Mouse (Mus musculus) embryonic facial prominence, embryonic 14.5 days (tissue): ENCODE measurements around the gene Samd4. TPM values are rescaled to one million over a fixed set of nuclear protein-coding genes. Genes with fewer than 3 reads are reported as not detected.

ENCODE experiments used
- ATAC-seq: fragments of 200-750 bp; cut with Nextera tagmentation; 2 replicates; pipeline ENCODE4 v1.8.0; 2017; ENCODE audit warnings: low read depth, moderate number of reproducible peaks, moderate TSS enrichment
- DNase-seq: peaks from one replicate; pipeline ENCODE4 v3.0.0-alpha.2; 2015; ENCODE audit warnings: low spot score
- H3K27ac ChIP-seq: fragments of 300-500 bp; sonication (generic); replicated peaks from 2 replicates; pipeline ENCODE4 v1.5.1; 2014; ENCODE audit warnings: low read depth, mild to moderate bottlenecking, low read length, moderate library complexity
- H3K27me3 ChIP-seq: fragments of 300-500 bp; sonication (generic); replicated peaks from 2 replicates; pipeline ENCODE4 v1.6.1; 2014; ENCODE audit warnings: low read length; ENCODE audit not compliant: control insufficient read depth, insufficient read depth
- H3K36me3 ChIP-seq: fragments of 300-500 bp; sonication (generic); 2 replicates; pipeline ENCODE4 v1.6.1; 2014; ENCODE audit warnings: low read length, mixed read lengths; ENCODE audit not compliant: control insufficient read depth, insufficient read depth
- H3K4me1 ChIP-seq: fragments of 300-500 bp; sonication (generic); 2 replicates; pipeline ENCODE4 v1.6.1; 2014; ENCODE audit warnings: antibody characterized with exemption, low read length; ENCODE audit not compliant: control insufficient read depth, insufficient read depth
- H3K4me2 ChIP-seq: fragments of 300-500 bp; sonication (generic); 2 replicates; pipeline ENCODE4 v1.6.1; 2014; ENCODE audit warnings: low read depth, mild to moderate bottlenecking, low read length, moderate library complexity, mixed read lengths
- H3K4me3 ChIP-seq: fragments of 300-500 bp; sonication (generic); 2 replicates; pipeline ENCODE4 v1.5.1; 2014; ENCODE audit warnings: low read depth, mild to moderate bottlenecking, low read length
- H3K9ac ChIP-seq: fragments of 300-500 bp; sonication (generic); 2 replicates; pipeline ENCODE4 v1.6.1; 2014; ENCODE audit warnings: low read depth, mild to moderate bottlenecking, low read length, moderate library complexity, mixed read lengths
- H3K9me3 ChIP-seq: fragments of 300-500 bp; sonication (generic); 2 replicates; pipeline ENCODE4 v1.6.1; 2016; ENCODE audit warnings: low read length; ENCODE audit not compliant: control insufficient read depth
- WGBS: fragments of 180-500 bp; shearing (Covaris S2); extraction: QIAGEN DNeasy Blood & Tissue Kit; methylation state at CpG from one replicate; pipeline ENCODE4 v1.1.7; 2014; 5-methylcytosine and 5-hydroxymethylcytosine counted together
- polyA plus RNA-seq: library from polyadenylated mRNA; unstranded; fragments of >200 nt; fragmentation: Nextera tagmentation; extraction: Ambion mirVana; gene quantifications from 2 replicates; pipeline ENCODE4 v1.2.1, GENCODE M21; 2014

The Samd4 gene
- polyA plus RNA-seq, 1 experiment from 2014 or later: 9.6 TPM

GRCm38 (mm10) chr14:46952264-46952663 is 69.6 kb downstream of the Samd4 start:
- no peak for DNase-seq
- WGBS: 86% methylated on average over 2 of the region's 2 CpGs
- peaks cover 25% of the 10 kb centered on the region for H3K4me1 ChIP-seq
- ATAC-seq: no peak
- no peak overlapping the region for H3K4me2 ChIP-seq
- H3K36me3 ChIP-seq: no peaks in the 10 kb centered on the region
- no peaks in the 10 kb centered on the region for H3K27me3 ChIP-seq
- no peak overlapping the region for H3K9ac ChIP-seq
- H3K27ac ChIP-seq: no peak overlapping the region
- no peaks in the 10 kb centered on the region for H3K9me3 ChIP-seq
- H3K4me3 ChIP-seq: no peak overlapping the region

DNA sequence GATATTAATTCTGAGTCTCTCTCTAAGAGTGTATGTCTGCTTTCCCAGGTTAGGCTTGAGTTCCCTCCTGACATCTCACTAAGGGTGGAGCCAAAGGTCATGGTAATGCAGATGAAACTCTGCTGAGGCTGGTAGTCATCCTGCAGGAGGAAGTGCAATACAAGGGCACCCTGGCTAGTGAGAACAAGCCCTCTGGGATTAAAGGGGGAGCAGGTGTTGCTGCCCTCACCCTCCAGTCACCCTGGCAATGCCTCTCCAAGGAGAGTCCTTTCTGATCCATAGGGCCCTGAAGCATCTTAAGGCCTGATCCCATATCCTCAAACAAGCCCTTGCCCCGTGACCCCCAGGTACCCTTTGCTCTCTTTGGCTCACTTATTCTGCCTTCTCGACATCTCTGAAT is 72.5 kb downstream of the Samd4 start:
- Histone ChIP-seq H3K4me2 (no peak overlapping the region), H3K9ac (no peak overlapping the region), H3K36me3 (no peaks in the 10 kb centered on the region), H3K27ac (no peak overlapping the region), H3K4me1 (peaks cover 35% of the 10 kb centered on the region), H3K27me3 (no peaks in the 10 kb centered on the region), H3K9me3 (no peaks in the 10 kb centered on the region), H3K4me3 (no peak overlapping the region)
- ATAC-seq: no peak
- no peak for DNase-seq
- WGBS: 57% methylated on average over 2 of the region's 2 CpGs

GRCm38 (mm10) chr14:46955574-46956043 is 73.0 kb downstream of the Samd4 start:
- Histone ChIP-seq H3K36me3 (no peaks in the 10 kb centered on the region), H3K27me3 (no peaks in the 10 kb centered on the region), H3K27ac (no peak overlapping the region), H3K9ac (no peak overlapping the region), H3K9me3 (no peaks in the 10 kb centered on the region), H3K4me2 (no peak overlapping the region), H3K4me1 (peaks cover 31% of the 10 kb centered on the region), H3K4me3 (no peak overlapping the region)
- DNase-seq (peak; percentile 43), ATAC-seq (no peak; the same call in 1 of the 2 replicates)
- WGBS: 23% methylated on average over 9 of the region's 9 CpGs

DNA sequence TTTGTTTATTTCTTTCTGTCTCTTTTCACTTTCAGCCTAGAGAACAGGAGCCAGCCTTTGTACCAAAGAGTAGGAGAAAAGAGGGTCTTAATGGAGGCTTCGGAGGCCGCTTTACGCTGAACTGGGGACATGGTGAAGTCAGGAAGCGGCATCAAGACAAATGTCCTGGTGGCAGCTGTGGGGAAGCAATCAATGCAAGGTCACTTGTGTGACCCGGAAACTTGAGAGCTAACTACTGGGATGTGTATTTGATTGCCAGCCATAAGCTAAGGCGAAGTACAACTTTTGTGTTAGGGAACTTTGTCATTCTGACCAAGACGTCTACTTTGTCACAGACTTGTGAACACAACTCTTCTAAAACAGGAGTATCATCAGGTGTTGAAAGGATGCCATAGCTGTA is 73.5 kb downstream of the Samd4 start:
- Histone ChIP-seq H3K9ac (no peak overlapping the region), H3K36me3 (no peaks in the 10 kb centered on the region), H3K4me1 (peaks cover 27% of the 10 kb centered on the region), H3K27me3 (no peaks in the 10 kb centered on the region), H3K27ac (no peak overlapping the region), H3K4me3 (no peak overlapping the region), H3K9me3 (no peaks in the 10 kb centered on the region), H3K4me2 (no peak overlapping the region)
- 36% methylated on average over 7 of the region's 7 CpGs for WGBS
- ATAC-seq (no peak), DNase-seq (no peak)

GRCm38 (mm10) chr14:46959166-46959721 is 76.6 kb downstream of the Samd4 start:
- peaks cover 17% of the 10 kb centered on the region for H3K4me1 ChIP-seq
- H3K4me2 ChIP-seq: no peak overlapping the region
- peak; percentile 64 for DNase-seq
- no peaks in the 10 kb centered on the region for H3K36me3 ChIP-seq
- no peaks in the 10 kb centered on the region for H3K9me3 ChIP-seq
- no peaks in the 10 kb centered on the region for H3K27me3 ChIP-seq
- H3K27ac ChIP-seq: peak overlapping the region; percentile 58
- WGBS: 39% methylated on average over 7 of the region's 7 CpGs
- ATAC-seq: no peak
- no peak overlapping the region for H3K9ac ChIP-seq
- H3K4me3 ChIP-seq: no peak overlapping the region

DNA sequence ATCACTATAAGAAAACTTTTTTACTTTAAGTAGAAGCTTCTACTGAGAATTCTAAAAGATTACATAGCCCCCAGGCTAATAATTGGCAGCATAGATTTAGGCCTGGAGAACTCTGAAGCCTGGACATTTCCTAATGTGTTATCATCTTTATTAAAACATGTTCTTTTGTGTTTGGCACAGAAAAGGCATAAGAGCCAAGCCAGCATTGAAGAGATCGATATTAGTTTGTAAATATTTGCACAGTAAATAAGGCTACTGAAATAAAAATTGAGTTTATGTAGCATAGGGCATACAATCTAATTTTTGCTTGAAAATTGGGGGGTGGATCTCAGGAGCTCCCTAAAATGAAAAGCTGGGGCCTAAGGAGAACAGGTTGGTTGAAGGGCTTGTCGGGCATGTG is 77.2 kb downstream of the Samd4 start:
- 90% methylated on average over 2 of the region's 2 CpGs for WGBS
- Histone ChIP-seq H3K4me3 (no peak overlapping the region), H3K36me3 (no peaks in the 10 kb centered on the region), H3K27ac (0 out of 2 replicates have a peak overlapping the region, but pooled peaks have one; percentile 33), H3K9me3 (no peaks in the 10 kb centered on the region), H3K4me2 (no peak overlapping the region), H3K27me3 (no peaks in the 10 kb centered on the region), H3K9ac (no peak overlapping the region), H3K4me1 (peaks cover 17% of the 10 kb centered on the region)
- no peak for ATAC-seq
- DNase-seq: no peak

DNA sequence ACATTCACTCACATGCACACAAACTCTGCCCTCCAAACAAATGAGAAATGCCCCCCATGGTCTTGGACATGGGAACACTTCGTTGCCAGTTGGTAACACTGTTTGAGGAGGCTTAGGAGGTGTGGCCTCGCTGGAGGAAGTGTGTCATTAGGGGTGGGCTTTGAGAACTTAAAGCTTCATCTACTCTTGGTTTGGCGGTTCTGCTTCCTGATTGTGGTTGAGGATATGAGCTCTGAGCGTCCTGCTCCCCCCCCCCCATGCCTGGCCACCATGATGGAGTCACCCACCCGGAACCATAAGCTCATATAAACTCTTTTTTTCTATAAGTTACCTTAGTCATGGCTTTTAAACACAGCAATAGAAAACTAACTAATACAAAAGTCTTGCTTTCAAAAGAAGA is 80.2 kb downstream of the Samd4 start:
- Histone ChIP-seq H3K36me3 (no peaks in the 10 kb centered on the region), H3K27me3 (no peaks in the 10 kb centered on the region), H3K27ac (no peak overlapping the region), H3K9ac (no peak overlapping the region), H3K4me2 (no peak overlapping the region), H3K9me3 (no peaks in the 10 kb centered on the region), H3K4me3 (no peak overlapping the region), H3K4me1 (peaks cover 25% of the 10 kb centered on the region)
- no peak for ATAC-seq
- 87% methylated on average over 5 of the region's 5 CpGs for WGBS
- no peak for DNase-seq

- 91% methylated on average over 2 of the region's 2 CpGs for WGBS
- H3K9ac ChIP-seq: no peak overlapping the region
- H3K27ac ChIP-seq: no peak overlapping the region
Measured at GRCm38 (mm10) chr14:46964074-46964872, 81.6 kb downstream of the Samd4 start.

More at GRCm38 (mm10) chr14:46964074-46964872, 81.6 kb downstream of the Samd4 start:
- peaks cover 18% of the 10 kb centered on the region for H3K4me1 ChIP-seq
- no peaks in the 10 kb centered on the region for H3K36me3 ChIP-seq
- no peak overlapping the region for H3K4me3 ChIP-seq
- ATAC-seq (no peak), DNase-seq (no peak)
- no peaks in the 10 kb centered on the region for H3K27me3 ChIP-seq
- no peaks in the 10 kb centered on the region for H3K9me3 ChIP-seq
- H3K4me2 ChIP-seq: no peak overlapping the region
